Mouse (Mus musculus): ENCODE measurements around the gene Hap1. TPM values are rescaled to one million over a fixed set of nuclear protein-coding genes. Genes with fewer than 3 reads are reported as not detected.
A peak's percentile ranks its signal among the peaks of the same experiment; 100 is the strongest.

The Hap1 gene
- total RNA-seq (2017), result 0.70 and 0.74 TPM in 2 replicates

- peak; percentile 30; the same call in 1 of the 2 replicates for ATAC-seq (ENCODE audit: extremely low read depth, insufficient number of reproducible peaks, low FRiP score, poor library complexity, severe bottlenecking)
Measured at GRCm38 (mm10) chr11:100355972-100356818, at the start of gene Hap1. Gene Hap1 (minus strand): TSS chr11:100356128.

DNA sequence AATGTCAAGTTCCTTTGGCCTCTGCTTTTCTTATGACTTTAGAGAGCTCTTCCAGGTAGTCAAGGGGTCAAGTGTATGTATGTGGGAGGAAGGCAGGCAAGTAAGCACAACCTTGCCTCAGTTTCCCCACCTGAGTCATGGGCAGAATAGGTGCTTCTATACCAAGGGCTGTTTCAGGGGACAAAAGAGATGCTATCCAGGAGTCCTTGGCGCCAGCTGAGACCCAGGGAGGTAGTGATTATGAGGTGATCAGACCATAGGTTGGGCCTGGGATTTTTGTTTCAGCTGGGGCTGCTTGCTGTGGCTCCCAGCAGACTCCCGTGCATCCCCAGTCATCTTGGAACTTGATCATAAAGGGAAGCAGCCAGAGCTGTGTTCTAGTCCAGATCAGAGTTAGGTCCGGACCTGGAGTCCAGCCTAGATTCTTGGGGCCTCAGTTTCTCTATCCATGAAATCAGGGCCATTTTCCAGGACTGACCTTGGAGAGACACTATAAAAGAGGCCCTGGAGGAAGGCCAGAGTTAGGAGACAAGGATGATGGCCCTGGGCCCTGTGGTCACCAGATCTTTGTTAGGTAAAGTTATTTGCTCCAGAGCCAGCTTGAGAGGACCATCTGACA lies 48.6 kb upstream of the Hap1 start:
- no peak for ATAC-seq (ENCODE audit: extremely low read depth, insufficient number of reproducible peaks, low FRiP score, poor library complexity, severe bottlenecking)

DNA sequence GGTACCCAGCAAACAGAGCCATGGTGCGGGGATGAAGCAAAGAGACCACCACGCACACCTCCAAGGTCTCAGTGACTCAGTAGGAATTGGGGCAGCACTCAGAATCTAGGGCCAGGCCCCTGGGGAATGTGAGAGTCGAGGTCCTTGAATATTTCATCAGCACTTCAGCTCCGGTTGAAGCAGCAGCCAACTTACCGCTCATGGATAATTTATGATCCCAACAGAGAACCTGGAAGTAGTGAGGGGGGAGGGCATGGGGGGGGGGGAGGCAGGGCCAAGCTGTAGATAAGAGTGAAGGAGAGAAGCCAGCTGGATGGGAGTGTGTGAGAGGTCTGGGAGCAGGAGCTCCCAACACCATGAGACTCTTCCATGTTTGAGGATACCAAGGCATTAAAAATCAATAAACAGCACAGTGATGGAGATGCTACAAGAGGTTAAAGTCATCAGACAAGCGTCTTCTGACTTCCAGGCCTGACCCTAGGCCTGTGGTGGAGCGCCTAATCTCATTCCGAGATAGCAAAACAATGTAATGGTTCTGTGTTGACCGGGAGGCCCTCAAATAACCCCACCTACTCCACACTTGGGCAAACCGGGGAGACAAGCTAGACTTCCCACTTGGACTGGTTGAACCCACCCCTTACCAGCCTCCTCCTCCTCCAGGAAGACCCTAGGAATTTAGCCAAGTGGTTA lies 47.7 kb upstream of the Hap1 start:
- no peak for ATAC-seq (ENCODE audit: extremely low read depth, insufficient number of reproducible peaks, low FRiP score, poor library complexity, severe bottlenecking)

GRCm38 (mm10) chr11:100402682-100403081 lies 46.8 kb upstream of the Hap1 start:
- no peak for ATAC-seq (ENCODE audit: extremely low read depth, insufficient number of reproducible peaks, low FRiP score, poor library complexity, severe bottlenecking)

- no peak for ATAC-seq (ENCODE audit: extremely low read depth, insufficient number of reproducible peaks, low FRiP score, poor library complexity, severe bottlenecking)
Measured at GRCm38 (mm10) chr11:100402240-100402639, 46.3 kb upstream of the Hap1 start.

- ATAC-seq (ENCODE audit: extremely low read depth, insufficient number of reproducible peaks, low FRiP score, poor library complexity, severe bottlenecking), result no peak
Measured at GRCm38 (mm10) chr11:100400842-100401241, 44.9 kb upstream of the Hap1 start.

DNA sequence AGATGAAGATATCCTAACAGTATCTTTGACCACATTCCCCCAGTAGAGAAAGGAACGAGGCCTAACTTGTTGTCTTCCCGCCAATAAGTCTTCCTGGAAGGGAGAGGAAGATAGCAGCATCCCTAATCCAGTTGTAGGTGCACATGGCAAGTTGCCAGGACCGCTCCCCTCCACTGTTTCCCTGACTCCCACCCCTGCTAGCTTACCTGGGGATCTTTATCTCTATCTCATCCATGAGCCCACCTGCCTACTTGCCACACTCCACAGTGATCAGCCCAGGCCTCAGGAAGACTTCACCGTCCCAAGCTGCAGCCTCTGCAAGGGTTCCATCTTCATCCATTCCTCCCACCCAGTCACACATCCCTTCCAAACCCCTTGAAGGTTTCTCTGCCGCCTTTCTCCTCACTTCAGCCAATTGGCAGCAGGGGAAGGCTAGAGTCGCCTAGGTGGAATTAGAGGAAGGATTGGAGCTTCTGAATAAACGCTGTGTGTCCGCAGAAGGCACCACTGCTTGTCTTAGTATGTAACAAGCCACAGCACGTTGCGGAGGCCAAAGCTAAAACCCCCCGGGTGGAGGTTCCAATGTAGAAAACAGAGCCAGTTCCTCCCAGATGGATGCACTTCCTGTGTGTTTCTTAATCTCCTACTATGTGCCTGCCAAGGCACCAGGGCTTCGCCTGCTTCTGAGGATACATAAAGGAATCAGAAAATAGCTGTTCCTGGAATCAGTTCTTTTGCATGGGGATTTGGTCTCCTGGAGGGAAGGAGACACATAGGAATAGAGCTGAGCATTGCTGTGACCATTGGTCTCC lies 44.0 kb upstream of the Hap1 start:
- ATAC-seq (ENCODE audit: extremely low read depth, insufficient number of reproducible peaks, low FRiP score, poor library complexity, severe bottlenecking), result no peak

DNA sequence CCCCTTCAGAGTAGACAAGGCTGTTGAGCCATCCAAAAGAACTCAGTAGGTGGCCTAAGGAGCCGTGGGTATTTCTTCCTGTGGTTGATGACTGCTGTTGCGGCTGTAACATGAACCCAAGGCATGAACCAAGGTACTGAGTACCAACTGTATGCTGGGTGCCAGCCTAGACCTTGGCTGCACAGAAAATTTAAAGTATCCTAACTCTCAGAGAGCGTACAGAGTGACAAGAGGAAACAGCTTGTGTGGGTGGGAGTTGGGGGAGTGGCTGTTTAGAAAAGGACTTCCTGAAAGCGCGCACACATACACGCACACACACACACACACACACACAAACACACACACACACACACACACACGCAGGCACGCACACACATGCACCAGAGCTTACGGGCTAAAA lies 43.4 kb upstream of the Hap1 start:
- no peak for ATAC-seq (ENCODE audit: extremely low read depth, insufficient number of reproducible peaks, low FRiP score, poor library complexity, severe bottlenecking)

- no peak for ATAC-seq (ENCODE audit: extremely low read depth, insufficient number of reproducible peaks, low FRiP score, poor library complexity, severe bottlenecking)
Measured at GRCm38 (mm10) chr11:100398517-100398916, 42.6 kb upstream of the Hap1 start.

DNA sequence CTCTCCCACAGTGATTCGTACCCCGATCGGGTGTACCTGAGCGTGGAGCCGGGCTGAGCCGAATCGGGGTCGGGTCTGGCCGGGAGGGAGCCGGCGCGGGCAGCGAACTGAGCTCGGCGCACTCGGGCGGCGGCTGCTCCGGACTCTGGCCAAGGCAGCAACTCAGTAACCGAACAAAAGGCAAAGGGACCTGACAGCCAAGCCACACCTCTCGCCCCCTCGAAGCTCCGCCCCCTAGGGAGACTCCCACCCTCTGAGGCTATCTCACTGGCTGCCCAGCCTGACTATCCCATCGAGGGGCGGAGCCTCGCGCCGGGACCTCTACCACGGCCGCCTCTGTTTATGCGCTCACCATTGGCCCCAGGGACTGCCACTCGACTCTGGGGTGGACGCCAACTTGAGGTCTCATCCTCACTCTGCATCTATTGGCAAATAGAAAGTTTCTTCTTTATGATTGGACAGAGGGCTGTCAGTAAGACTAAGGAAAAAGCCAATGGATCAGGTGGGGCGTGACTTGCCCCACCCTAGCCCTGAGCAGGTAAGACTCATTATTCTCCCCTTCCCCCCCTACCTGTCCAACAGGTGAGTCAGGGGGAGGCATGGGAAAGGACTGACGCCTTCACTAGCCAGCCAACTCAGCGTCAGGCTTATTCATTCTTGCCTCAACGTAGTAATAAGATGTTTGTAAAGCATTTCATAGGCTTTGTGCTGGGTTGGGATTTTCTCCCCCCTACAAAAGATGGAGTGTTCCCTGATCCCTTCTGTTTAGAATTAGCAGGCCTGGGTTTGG lies 41.9 kb upstream of the Hap1 start, which contains the start of gene Jup:
Gene Jup (minus strand): TSS at position 164 of the 790 bp plus-strand sequence.
- ATAC-seq (ENCODE audit: extremely low read depth, insufficient number of reproducible peaks, low FRiP score, poor library complexity, severe bottlenecking), result peak; percentile 81

- no peak for ATAC-seq (ENCODE audit: extremely low read depth, insufficient number of reproducible peaks, low FRiP score, poor library complexity, severe bottlenecking)
Measured at GRCm38 (mm10) chr11:100396886-100397599, 41.1 kb upstream of the Hap1 start.

DNA sequence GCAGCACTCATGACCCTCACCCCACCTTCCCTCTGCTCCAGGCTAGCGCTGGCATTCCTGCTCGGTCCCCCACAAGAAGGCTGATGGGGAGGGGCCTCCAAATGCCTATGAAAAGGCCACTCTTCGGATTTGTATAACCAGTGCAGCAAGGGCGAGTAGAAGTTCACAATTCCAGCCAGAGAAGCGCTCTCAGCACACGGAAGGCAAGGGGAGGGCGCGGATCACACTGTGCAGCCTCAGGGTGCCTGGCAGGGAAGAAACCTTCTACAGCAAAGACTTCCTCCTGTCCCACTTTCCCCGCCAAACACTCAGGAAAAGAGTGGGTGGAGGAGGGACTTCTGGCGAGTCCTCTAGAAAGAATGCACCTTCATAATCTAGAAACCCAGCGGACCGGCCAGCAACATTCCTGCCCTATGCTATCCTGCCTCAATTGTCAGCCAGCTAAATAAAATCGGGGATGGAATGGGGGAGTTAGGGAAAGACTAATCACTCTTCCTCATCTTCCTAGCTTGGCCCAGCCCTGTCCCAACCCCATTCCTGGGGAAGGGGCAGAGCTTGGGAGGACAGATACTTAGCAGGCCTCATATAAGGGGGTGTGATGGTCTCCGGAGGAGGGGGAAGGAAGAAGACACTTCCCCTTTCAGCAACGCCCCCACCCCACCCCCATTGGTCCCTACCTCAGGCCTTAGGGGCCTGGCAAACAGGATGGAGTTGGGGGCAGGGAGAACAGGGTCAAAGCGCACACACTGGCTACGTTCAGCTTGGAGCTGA lies 40.1 kb upstream of the Hap1 start:
- ATAC-seq (ENCODE audit: extremely low read depth, insufficient number of reproducible peaks, low FRiP score, poor library complexity, severe bottlenecking), result no peak

GRCm38 (mm10) chr11:100395200-100395599 lies 39.3 kb upstream of the Hap1 start:
- no peak for ATAC-seq (ENCODE audit: extremely low read depth, insufficient number of reproducible peaks, low FRiP score, poor library complexity, severe bottlenecking)

DNA sequence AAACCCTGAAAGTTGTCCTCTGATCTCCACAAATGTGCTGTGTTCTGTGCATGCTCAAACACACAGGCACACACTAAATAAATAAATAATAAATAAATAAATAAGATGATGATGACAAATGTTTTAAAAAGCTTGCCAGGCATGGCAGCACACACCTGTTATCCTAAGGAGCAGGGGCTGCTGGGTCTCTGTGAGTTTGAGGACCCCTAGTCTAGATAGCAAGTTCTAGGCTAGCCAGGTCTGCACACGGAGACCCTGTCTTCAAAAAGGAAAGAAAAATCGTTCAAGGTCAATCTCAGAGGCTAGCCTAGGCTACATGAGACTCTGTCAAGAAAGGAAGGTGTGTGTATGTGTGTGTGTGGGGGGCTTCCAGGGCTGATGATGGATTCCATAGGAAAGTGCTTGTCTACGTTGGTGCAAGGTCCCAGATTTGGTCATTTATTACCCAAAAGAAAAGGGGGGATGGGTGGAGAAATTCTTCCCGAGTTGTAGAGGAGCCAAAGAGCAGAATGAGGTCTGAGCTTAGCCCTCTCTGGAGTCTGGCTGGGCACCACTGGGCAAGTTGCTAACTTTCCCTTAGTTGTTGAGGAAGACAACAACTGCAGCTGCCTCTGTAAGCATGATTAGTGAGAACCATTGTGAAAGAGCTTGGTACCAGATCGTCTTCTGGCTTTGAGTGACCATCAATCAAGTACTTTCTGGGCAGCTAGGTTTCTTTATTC lies 38.6 kb upstream of the Hap1 start:
- no peak for ATAC-seq (ENCODE audit: extremely low read depth, insufficient number of reproducible peaks, low FRiP score, poor library complexity, severe bottlenecking)

GRCm38 (mm10) chr11:100393733-100394132 lies 37.8 kb upstream of the Hap1 start:
- ATAC-seq (ENCODE audit: extremely low read depth, insufficient number of reproducible peaks, low FRiP score, poor library complexity, severe bottlenecking), result no peak

DNA sequence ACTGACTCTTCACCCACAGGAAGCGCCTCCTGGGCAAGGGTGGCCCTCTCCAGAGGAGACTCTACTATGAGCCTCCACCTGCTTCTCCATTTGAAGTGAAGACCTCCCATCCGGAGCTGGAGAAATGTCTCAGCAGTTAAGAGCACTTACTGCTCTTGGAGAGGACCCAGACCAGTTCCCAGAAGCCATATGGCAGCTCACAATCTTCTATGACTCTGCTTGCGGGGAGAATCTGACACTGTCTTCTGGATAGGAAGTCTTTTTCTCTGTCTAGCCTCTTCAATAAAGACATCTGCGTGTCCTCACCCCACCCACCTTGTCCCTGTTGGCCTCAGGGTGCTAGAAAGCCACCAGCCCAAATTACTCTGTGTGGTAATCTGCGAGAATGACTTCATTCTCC lies 37.0 kb upstream of the Hap1 start:
- ATAC-seq (ENCODE audit: extremely low read depth, insufficient number of reproducible peaks, low FRiP score, poor library complexity, severe bottlenecking), result no peak
